Mouse (Mus musculus): ENCODE results near the gene Rsbn1l.
A peak's percentile ranks its signal among the peaks of the same experiment; 100 is the strongest.

The Rsbn1l gene

DNA sequence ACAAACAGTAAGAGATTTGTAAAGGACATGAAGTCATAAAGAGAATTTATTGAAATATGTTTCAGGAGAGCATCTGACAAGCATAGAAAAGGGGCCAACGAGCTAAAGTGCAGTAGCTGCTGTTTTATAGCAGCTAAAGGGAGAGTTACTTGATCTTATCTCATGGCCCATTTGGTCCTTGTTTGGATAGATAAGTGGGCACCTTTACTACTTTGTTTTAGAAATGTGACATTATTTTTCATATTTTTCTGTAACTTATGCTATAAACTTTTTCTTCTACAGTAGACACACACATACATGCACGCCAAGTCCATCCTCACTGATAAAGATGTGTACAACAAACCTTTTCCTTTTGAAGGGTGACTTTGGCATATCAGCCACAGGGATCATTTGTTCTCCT lies 50.8 kb downstream of the Rsbn1l start:
- DNase-seq (ENCODE audit: low read depth, low spot score), result no peak

DNA sequence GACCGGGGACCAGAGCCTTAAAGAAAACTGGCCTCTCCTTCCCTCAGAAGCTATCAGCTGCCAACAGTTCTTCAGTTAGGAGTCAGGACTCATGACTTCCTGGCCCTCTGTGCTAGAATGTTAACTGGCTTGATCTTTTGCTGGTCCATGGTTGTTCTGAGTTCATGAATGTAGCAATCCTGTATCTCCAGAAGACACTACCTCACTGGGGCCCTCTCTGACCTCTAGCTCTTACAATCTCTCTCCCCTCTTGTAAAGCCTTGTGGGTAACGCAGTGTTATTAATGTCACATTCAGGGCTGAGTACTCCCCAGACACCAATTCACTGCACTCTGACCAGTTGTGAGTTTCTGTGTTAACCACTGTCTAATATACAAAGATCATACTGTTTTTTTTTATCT lies 51.6 kb downstream of the Rsbn1l start:
- DNase-seq (ENCODE audit: low read depth, low spot score), result no peak

DNA sequence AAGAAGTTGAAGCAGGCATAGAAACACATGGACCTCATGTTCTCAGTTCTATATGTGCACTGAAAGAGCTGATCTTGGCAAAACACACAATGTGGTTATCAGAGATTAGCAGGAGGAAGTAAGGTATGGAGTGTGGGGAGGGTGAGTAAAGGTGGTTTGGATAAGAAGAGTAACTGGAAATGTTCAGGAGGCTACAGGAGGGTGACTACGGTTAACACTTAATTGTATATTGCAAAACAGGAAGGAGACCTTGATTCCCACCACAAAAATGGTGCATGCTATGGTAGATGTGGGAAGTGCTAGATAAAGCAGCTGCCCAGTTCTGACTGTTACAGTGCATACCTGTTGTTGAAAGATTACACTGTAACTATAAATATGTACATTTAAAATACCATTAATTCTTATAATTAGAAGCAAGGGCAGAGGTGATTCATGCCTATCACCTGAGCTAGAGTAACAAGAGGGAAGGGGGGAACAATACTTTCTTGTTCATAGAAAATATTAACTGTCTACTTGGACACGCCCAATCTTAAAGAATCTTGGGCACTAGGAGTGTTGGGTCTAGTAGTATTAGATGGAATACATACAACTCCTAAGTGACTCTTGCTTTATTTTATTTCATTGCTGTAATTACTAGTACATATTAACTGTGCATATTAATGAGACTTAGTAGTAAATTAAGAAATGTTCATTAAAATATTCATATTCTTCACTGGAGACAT lies 58.6 kb downstream of the Rsbn1l start:
- DNase-seq (ENCODE audit: low read depth, low spot score), result no peak

DNA sequence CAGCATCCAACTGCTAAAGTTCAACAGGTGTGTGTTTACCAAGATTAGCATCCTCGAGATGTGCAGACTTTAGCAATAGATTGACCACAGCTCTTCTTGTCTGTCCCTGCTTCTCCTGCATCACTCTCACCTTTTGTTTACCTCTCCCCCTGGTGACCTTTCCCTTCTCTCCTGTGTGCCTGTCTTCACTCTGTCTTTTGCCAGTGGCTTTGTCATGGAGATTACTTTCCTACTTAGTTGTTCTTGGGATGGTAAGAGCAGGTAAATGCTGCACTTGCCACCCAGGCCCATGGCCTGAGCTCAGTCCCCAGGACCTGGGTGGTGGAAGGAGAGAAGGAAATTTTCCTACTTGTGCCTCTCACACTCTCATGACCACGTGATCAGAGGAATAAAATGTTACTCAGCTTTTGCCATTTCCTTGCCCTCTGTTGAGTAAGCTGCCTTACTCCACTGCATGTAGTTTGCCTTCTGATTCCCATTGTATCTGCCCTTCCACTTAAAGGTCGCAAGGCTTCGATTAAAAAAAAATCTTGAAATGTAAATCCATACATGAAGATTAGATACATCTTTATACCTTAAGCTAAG lies 72.1 kb downstream of the Rsbn1l start:
- DNase-seq (ENCODE audit: low read depth, low spot score), result peak; percentile 22

DNA sequence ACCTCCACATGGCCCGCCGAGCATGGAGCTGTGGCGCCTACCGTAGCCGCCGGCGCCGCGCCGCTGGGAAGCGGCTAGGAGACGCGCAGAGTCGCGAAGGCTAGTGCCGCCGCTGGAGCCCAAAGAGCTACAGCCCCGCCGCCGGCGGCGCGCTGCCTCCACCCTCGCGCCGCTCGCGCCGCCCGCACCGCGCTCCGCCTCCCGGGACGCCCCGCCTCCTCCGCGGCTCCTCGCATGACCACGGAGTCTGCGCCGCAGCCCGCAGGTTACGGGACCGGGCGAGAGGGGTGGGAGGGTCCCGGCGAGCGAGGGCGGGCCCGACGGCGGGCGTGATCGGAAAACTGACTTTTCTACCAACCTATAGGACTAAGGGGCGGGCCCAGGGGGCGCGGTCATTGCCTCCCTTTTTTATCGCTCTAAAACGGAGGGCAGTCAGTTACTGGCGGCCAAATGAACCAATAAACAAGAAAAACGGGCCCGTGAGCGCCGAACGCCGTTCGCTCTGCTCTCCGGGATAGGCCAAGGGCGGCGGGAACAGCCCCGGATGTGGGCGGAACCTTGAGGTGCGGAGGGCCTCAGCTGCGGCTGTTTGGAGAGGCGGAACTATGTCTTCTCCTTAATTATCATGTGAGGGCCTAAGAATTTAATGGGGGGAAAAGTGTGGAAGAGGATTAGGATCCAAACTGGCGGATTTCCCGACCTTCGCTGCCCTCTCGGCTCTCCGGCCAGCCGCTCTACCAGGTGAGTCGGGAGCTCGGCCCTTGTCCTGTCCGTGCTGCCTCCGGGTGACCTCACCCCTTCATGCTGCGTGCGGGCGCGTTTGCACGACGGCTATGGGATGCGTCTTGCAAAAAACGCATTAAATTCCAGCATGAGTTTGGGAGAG lies 74.0 kb downstream of the Rsbn1l start, which contains the start of the genes Phtf2 and Tmem60:
Gene Phtf2 (minus strand): TSS at position 210 of the 886 bp plus-strand sequence.
Gene Tmem60 (plus strand): TSS at position 277 of the 886 bp plus-strand sequence.
- peak; percentile 99 for DNase-seq (ENCODE audit: low read depth, low spot score)

DNA sequence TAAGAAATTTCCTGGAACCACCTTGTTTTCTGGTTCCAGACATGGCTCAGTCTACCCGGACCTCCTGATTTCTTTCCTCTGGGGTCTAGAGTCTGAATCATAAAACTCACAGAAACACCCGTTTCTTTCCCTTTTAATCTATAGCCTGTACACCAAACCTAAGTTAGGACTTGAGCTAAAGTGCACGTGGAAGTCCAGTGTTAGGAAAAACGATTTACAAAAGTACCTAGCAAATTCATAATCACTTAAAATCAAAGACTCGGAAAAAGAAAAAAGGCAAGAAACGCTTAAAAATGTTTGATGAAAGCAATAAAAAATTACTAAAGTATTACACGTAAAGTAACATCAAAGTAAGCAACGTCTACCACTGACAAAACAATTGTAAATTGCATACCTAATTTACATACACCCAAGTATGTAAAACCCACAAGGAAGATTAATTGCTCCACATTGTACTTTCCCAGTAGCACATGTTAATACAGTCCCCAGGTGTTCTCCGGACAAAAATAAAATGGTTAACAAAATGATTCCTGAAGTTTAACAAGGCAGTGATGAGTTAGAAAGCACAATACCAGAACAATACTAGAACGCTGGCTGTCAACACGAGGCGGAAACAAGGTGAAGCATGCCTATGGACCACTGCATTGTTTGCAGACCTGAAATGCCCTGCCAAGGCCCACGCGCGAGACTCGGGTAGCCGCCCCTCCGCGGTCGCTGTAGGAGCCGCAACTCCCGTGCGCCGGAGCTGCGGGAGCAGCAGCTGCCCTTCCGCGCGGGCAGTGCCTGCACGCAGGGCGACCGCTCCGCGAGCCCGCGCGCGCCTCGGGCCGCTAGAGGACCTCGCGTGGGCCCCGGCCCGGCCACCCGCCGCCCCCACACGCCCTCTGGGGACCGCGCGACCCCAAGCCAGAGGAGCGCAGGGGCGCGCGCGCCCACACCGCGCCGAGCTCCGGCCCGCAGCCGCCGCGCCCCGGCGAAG lies 75.1 kb downstream of the Rsbn1l start:
- peak; percentile 73 for DNase-seq (ENCODE audit: low read depth, low spot score)

DNA sequence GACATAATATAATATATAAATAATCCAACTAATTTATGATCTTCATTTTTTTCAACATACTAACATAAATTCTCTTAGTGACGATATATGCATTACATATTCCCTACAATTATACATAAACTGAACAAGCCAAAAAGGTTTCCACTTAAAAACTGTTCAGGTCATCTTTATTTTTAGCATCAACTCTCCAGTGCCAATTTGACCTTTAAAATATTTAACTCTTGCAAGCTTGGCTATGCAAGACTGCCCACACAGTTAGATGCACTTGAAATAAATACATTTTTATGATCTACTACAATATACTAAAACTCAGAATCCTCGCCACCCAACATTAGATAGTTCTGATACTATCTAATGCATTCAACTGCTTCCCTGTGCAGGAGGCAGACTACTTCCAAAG lies 75.8 kb downstream of the Rsbn1l start:
- peak; percentile 22 for DNase-seq (ENCODE audit: low read depth, low spot score)

DNA sequence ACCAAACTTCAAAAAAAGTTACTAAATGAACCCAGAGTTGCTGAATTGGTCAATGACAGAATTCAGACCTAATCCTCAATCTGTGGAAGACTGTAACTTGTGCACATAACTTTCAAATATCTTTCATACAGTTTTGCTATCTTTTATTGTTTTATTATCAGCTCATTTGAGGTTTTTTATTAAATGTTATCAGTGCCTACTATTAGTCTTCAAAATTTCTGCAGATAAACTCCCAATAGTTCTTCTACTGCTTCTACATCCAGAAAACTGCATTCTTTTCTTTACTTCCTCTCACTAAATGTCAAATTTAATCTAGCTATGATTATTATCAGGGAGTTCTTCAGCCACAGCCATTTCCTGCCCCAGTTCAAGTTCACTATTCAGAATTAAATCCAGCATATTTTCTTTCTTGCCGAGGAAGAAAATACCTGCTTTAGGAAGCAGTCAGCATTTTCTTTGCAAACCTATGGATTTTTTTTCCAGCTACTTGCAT lies 79.2 kb downstream of the Rsbn1l start:
- DNase-seq (ENCODE audit: low read depth, low spot score), result no peak

DNA sequence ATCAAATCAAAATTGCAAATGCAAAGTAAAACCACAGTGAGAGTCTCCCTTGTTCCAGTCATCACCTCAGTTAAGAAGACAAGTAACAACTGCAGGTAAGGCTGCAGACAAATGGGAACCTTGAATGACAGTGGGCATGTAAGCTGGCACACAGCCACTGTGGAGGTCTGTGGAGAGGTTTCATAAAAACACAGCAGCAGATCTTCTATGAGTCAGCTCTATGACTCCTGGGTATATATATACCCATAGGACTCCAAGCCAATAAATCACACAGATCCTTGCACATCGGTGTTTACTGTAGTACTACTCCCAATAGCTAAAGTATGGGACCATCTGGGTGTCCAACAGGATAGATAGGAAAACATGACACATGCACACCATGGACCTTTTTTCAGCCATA lies 83.1 kb downstream of the Rsbn1l start:
- DNase-seq (ENCODE audit: low read depth, low spot score), result no peak

DNA sequence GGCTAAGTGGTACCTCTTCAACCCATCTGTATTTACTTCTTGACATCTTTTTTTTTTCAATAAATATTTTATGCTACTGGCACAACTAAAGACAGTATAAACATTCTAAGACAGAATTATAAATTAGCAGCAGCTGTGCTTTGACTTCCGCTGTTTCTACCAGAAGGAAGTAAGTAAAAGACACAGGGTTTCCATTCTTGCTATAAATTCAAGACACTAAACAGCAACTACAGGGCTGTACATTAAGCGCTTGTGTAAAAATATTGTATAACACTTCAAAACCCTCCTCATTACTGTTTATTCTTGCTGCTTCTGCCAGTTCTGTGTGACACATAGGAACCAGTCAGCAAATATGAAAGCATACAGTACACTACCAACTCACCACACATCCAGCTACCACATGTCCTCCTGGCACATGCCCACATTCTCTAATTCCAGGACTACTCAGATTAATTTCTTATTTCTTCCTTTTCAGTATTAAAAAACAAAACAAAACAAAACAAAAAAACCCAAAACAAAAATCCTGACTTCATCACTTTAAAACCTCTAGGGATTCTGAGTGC lies 90.9 kb downstream of the Rsbn1l start:
- peak; percentile 58 for DNase-seq (ENCODE audit: low read depth, low spot score)

DNA sequence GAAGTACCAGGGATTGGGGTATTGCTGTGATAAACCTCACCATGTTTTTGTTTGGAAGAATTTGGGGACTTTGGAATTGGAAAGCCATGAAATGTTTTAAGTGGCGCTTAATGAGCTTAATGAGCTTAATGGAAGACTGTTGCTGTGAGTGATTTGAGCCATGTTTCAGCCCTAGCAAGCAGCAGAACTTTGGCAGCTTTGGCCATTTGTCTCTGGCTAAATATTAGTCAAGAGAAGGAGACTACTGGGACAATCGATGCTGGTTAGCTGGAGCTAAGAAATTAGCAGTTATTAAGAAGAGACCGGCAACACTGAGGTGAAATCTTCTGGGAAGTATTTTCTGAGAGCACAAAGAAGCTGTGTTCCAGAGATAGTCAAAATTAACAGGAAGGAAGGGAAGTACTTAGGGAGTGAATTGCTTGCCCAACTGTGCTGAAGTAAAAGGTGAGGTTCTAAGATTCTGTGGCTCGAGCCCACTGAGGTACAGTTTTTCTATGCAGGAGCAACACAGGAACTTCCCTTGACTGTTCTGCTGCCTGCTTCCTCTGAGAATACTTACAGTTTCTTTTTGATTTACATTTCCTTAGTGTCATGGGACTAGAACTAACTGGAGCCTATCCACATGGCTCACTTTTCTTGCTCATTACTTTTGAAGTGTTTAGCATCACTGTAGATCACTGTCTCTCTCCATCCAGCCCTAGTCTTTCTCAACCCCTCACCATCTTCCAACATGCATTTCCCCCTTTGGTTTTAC lies 91.8 kb downstream of the Rsbn1l start:
- peak; percentile 53 for DNase-seq (ENCODE audit: low read depth, low spot score)

DNA sequence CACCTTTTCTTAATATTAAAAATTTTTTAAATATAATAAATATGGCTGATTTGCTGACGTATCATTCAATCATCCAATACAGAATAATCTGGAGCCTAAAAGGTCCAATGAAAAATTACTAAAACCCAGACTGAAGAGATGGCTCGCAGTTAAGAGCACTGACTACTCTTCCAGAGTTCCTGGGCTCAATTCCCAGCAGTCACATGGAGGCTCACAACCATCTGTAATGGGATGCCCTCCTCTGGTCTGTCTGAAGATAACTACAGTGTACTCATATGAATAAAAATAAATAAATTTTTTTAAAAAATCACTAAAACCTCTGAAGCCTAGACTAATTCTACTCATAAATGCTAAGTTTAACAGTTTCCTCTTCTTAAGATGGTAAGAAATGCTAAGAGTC lies 94.3 kb downstream of the Rsbn1l start:
- no peak for DNase-seq (ENCODE audit: low read depth, low spot score)

DNA sequence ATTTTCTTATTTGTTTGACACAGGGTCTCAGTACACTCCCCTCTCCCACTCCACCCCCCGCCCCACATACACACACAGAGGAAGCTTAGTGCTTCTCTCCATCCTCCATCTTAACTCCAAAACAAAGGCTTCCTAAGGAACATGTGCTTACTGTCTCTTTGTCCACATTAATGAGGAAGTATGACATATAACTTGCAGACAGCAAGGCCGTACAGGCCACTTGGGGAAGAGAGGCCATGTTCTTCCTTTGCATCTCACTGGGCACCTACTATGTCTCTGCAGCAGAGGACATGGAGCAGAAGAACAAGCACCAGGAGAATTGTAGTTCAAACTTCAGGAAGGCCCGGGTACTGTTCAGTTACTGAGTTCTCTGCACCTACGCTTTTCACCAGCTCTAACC lies 95.6 kb downstream of the Rsbn1l start:
- DNase-seq (ENCODE audit: low read depth, low spot score), result no peak

DNA sequence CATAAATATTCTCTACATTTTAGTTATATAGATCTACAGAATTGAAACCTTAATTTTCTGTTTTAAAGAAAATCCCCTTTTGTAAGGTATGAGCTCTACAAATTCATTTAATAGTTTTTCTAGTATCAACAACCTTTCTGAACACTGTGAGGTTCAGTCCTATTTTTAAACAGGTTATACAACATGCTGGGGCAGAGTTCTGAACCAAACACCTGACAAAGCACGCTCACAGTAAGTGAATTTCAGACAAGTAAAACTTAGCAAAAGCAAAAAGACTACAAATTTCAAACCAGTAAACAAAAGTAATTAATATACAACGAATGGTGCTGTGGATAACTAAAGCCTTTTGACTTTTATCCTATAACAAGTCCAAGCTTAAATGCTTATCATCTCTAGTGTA lies 97.8 kb downstream of the Rsbn1l start:
- no peak for DNase-seq (ENCODE audit: low read depth, low spot score)

DNA sequence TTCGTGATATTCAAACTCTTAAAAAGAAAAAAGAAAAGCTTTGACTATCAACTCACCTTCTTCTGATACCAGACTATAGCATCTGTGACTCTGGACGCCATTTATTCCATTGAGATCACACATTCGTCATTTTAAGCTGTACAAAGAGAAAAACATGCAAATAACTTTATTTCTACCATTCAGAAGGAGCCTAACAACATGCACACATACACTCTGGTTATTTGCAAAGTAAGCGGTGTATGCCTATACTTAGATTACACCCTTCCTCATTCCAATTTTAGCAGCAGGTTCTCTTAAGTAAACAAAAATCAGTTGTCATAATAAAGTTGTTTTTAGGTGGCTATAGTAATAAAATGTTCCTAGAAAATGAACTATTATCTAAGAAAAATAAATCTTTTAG lies 101.1 kb downstream of the Rsbn1l start:
- DNase-seq (ENCODE audit: low read depth, low spot score), result peak; percentile 56

DNA sequence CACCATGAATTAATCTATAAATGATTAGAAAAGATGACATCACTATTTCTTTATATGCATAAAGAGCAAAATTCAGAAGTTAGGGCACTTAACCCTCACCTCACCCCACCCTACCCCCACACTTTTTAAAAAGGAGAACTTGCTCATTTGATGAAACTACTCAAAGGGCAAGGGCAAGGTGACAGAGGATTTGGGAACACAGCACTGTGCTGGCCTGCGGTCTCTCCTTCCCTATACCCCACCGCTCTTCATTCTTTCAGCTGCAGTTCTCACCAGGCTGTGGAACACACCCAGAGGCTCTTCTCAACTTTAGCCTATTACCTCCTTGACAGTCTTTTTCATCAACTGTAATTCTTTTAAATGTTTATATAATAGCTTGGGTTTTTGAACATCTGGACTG lies 109.2 kb downstream of the Rsbn1l start:
- DNase-seq (ENCODE audit: low read depth, low spot score), result peak; percentile 37

DNA sequence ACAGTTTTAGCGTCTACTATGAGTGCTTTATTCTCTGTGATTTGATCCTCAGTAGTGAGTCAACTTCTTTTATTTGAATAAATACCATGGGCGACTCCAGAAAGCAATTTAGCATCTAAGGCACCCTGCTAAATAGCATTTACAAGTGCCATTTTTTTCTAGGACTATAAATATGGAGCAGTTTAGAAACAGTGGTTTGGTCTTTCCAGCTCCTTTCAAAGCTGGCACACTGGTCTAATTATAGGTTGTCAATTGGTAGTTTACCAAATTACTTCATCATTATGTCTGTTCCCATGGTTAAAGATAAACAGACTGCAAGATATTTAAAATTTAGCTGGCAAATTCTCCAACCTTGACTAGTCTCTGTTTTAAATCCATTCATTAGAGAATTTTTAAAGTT lies 112.4 kb downstream of the Rsbn1l start:
- no peak for DNase-seq (ENCODE audit: low read depth, low spot score)

DNA sequence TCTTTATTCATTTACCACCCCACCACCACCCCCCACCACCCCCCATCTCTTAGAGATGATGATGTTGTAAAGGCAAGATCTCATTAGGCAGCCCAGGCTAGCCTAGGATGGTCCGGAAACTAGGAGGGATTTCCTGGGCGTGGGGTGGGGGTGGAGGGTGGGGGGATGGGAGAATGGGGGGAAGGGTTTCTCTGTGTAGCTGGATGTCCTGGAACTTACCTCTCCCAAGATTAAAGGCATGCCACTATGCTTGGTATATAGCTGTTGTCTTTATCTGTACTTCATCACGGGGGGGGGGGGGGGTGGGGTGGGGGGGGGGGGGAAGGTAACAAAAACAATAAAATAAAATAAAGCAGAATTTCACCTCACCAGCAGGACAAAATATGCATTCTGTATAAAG lies 112.8 kb downstream of the Rsbn1l start:
- DNase-seq (ENCODE audit: low read depth, low spot score), result no peak

Measured in A20 (cell line).